Mouse (Mus musculus) embryonic fibroblast, embryonic 13.5 days (primary cell): ENCODE measurements around the gene Kir3dl2.
"Not testable (repeated sequence)": the region's sequence is repeated elsewhere in the genome, so short reads cannot be mapped to it uniquely, and the experiment has no call there.

ENCODE experiments used
- CTCF ChIP-seq: IDR thresholded peaks from 2 replicates; pipeline ENCODE4 v1.5.1; 2011; ENCODE audit warnings: mild to moderate bottlenecking, control low read depth, low read length, moderate library complexity, borderline replicate concordance; ENCODE audit not compliant: insufficient read depth
- POLR2A ChIP-seq: IDR thresholded peaks from 2 replicates; pipeline ENCODE4 v1.6.1; 2011; ENCODE audit warnings: low read depth, mild to moderate bottlenecking, control low read depth, low read length, moderate library complexity

DNA sequence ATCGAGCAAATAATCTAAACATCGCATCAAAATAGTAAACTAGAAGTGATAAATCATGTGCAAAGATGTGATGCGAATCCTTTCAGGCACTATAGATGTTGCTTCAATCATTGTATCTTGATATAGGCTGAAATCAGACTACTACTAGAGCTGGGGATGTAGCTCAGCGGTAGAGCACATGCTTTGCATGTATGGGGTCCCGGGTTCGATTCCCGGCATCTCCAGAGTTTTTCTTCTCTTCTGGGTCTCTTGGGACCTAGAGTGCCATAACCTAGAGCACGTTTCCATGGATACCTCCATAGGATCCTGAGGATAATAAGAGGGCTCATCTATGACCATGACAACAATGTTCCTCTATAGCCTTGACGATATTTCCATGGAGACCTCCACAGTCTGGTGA lies 25.2 kb upstream of the Kir3dl2 start:
- TF ChIP-seq POLR2A, CTCF: not testable (repeated sequence)
